Mouse (Mus musculus) naive thymus-derived CD4-positive, alpha-beta T cell, adult 2 months (primary cell): ENCODE results near the gene St14.
"Not testable (repeated sequence)": the region's sequence is repeated elsewhere in the genome, so short reads cannot be mapped to it uniquely, and the experiment has no call there.

Experiments
- DNase-seq: peaks from one replicate; pipeline ENCODE4 v3.0.0-alpha.2; 2011; ENCODE audit warnings: low read depth

St14 gene

DNA sequence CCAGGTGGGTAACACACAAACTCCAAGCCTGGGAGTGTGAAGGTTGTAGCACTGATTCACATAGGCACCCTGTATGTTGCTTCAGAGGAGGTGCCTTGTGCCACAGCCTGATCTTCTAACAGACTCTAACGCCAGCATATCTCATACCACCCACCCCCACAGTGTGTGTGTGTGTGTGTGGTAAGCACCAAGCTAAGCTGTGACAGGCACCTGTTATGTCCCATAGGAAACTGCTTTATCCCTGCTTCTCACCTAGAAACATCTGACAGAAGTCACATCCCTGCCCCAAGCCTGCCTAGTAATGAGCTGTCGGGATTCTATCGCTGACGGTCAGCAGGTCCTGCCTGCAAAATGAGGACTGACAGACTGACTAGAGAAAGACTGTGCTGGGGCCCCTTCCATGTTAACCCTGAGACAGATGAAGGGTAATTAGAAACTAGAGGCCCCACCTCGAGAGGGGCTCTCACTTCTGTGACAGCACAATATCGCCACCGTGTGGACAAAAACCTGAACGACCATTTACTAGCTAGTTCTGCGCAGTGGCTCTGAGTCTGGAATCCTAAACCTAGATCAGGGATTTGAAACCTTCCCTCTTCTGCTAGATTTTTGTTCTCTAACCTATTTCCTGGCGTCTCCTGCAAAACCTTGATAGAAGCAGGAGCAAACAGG lies 45.4 kb downstream of the St14 start:
- DNase-seq, result peak; percentile 68

DNA sequence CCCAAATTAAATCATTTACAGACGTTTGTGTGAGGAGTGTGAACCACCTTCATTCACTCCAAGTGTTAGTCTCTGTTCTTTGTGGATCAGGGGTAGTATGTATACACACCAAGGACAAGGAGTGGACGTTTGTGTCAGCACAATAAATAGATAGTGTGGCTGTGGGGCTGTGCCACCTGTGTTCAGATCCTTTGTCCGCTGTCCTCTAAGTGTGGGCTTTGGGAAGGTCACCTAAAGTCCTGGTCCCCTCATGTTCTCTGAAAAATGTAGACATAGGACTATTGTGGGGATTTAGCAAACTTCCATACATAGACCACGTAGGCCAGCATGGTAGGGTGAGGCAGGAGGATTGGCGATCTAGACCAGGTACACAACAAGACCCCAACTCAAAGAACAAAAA lies 46.1 kb downstream of the St14 start:
- DNase-seq, result no peak

DNA sequence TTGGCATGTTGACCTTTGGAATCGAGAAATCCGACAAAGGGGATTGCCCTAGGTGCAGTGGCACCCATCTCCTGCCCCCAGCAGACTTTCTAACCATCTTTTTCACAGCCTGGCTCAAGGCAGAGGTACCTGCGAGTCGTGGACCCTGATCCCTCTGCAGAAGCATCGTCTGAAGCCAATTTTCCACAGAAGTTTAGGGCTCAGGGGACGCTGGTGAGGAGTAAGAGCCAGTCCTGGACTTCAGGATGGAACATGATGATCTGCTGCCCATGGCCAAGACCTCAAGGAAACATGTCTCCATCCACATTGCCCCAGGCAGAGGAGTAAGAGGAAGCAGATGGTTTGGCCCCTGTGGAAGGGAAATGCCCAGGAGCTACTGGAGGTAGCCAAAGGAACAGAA lies 48.9 kb downstream of the St14 start:
- no peak for DNase-seq

DNA sequence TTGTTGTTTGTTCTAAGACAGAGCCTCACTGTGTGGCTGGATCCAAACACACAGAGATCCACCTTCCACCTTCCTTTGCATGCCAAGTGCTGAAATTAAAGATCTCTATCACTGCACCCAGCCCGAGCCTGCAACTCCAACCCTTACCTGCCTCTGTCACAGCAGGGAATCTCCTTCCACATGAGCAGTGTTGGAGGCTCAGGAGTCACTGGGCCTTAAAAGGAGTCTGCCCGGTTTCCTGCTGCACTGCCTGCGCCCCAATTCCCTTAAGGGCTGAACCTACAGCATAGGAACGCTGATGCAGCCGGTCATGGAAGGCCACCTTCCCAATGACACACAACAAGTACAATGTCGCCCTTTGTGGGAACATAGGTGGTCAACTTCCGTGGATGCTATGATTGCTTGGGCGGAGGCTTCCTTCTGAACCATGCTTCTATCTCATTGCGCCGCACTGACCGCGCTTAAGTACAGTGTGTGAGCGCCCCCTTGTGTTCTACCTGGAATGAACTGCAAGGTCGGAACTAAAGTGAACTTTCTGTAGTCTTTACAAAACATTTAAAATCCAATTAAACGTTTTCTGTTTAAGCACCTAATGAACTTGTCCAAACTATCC lies 49.5 kb downstream of the St14 start:
- peak; percentile 80 for DNase-seq

DNA sequence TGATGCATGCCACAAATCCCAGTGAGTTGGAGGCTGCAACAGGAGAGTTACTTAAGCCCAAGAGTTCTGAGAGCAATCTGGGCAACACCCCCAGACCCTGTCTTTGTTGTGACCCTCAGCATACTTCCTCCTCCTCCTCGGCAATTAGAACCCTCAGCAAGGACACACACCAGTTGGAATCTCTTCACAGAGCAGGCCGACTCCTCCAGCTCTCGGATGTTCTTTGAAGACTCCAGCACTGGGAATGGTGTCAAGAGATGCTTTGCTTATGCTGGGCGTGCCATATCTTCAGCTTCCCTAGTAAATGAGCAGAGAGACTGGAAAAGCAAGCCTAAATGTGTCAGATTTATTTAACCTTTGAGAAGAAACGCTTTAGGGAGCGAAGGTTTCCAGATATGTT lies 50.9 kb downstream of the St14 start:
- DNase-seq, result no peak

DNA sequence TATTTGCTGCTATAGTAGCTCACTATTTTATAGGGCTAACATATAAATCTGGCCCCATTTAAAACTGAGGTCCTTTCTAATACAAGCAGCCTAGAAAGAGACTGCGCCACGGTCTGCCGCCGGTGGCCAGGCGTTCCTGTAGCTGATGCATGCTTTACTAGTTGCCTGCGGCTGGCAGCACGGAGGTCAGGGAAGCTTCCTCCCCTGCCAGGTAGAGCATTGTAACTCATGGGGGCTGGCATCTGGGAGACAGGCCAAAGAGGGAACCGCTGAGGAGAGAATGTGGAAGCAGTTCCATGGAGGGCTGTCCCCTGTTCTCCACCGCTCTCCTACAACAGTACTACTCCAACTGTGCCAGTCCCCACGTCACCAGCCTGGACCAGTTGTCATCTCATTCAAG lies 56.8 kb downstream of the St14 start:
- DNase-seq, result no peak

DNA sequence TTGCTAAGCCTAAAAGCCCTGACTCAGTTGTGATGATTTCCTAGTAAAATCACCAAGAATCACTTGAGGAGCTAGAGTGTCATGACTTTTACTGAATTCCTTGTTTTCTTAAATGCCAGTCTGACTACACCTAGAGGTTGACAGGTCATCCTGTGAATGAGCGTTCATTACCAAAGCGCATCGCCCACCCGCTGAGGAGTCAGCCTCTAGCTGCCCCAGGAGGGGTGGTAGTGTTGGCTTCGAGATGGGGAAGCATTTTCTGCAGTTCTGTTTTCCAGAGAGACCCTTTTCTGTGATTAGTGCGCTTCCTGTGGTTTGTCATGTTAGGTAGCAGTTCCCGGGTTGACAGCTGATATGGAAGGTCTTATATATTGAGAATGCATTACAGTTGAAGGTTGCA lies 57.9 kb downstream of the St14 start:
- DNase-seq, result no peak

DNA sequence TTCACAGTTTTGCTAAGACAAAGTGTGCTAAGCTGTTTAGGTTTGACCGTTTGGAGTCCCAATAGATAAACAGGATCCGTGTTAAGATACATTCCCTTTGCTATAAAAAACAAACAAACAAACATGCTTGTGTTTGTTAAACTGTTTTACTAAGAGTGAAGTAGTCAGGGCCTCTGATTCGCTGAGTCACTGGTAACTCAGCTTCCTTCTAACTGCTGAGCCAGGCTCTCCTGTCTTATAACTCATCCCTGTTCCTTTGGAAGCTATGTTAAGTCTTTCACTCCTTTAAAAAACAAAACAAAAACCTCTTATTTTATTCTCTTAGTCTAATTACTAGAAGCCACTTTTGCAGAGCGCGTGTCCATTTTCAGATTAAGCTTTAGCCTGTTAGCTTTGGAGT lies 59.4 kb downstream of the St14 start:
- no peak for DNase-seq

DNA sequence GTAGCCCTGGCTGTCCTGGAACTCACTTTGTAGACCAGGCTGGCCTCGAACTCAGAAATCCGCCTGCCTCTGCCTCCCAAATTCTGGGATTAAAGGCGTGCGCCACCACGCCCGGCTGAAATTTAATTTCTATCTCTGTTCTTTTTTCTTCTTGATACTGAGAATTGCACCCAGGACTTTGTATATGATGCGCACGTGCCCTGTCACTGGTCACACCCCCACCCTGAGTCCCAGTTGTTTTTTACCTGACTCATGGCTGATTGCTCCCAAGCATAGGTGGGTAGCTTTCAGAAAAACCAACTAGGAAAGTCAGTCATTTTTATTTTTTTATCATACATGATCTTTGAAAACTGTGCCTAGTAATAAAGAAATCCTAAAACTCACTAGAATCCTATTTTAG lies 60.9 kb downstream of the St14 start:
- DNase-seq, result no peak

DNA sequence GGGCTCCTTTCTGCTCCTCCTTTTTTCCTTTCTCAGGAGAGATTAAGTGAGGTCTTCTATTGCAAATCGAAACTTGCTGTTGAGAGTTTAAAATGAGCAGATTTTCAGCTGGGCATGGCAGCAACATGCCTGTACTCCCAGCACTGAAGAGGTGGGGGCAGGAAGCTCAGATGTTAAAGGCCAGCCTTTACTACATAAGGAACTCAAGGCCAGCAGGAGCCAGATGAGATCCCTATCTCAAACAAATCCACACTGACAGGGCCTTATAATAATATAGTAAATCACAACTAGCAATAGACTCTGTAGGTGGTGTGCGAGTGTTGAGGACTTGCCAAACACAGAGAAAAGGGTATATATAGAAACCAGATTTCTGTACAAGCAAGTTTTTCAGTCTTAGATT lies 72.9 kb downstream of the St14 start:
- no peak for DNase-seq

DNA sequence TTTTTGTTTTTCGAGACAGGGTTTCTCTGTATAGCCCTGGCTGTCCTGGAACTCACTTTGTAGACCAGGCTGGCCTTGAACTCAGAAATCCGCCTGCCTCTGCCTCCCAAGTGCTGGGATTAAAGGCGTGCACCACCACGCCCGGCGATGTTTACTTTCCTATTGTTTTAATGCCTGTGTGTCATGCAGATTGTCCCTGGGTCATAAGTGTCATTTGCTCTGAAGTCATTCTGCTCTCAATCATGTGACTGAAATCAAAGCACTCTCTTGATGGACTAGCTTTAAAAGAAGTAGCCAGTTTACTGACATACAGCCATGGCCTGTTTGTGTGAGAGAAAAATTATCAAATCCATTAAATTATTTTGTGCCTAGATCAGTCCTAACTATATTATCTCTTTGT lies 80.1 kb downstream of the St14 start:
- DNase-seq, result not testable (repeated sequence)

DNA sequence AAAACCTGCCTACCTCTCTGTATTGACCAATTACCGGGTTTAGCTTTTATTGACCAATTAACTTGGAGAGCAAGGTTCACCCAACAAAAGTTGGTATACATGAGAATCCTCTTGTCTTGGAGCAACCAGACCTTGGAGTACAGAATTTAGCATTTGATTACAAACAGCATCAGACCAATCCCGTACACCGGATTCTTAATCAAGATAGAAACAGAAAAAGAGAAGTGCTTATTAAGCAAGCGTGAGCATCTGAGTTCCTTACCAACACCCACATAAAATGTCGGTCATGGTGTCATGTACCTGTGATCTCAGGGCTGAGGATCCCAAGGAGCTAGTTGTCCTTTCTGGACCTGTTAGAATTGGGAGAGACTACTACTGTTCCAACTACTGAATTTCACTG lies 81.4 kb downstream of the St14 start:
- DNase-seq, result no peak
